Mouse (Mus musculus) right cerebral cortex, adult 18-20 months (tissue): ENCODE measurements at regions not wholly inside any gene's neighbourhood (a gene's known extent, or its start where the extent isn't known, plus 50 kb on each side); places are given as distances from the start of the nearest gene placed in this dataset.
"Not testable (repeated sequence)": the region's sequence is repeated elsewhere in the genome, so short reads cannot be mapped to it uniquely, and the experiment has no call there.

Experiments
- DNase-seq: peaks from one replicate; pipeline ENCODE4 v3.0.0; 2022; ENCODE audit warnings: mixed read lengths

DNA sequence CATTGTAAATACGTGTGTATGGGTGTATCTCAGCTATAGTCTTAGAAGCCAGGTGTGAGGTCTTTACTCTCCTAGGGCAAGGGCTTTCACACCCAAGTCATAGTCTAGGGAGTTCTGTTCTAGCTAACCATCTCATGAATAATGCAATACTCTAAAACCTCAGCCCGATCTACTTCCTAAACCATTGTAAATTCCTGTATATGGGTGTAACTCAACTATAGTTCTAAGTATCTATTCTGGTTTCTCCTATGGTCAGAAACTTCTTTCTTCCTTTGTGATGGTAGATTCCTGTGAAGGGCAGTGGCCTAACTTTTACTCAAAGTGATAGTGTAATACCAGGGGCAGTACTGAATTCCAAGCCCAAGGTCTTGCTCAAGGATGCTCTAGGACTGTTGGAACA, 58.7 kb upstream of the Srd5a3 start:
- DNase-seq, result not testable (repeated sequence)

DNA sequence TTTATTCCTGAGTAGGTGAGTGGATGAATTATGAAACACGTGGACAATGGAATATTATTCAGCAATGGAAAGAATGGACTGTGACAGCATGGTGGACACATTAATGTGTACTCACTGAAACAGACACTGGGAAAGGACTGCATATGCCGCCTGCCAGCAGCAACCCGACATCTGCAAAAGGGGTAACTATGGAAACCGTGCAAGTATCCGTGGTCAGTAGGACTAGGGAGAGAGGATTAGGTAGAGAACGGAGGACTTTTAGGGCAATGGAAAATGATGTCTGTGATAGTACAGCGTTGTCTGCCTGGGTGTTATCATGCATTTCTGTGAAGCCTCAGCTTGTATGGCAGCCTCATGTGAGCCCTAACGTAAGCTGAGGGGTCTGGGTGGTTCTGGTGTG, 59.6 kb upstream of the Srd5a3 start:
- no peak for DNase-seq

DNA sequence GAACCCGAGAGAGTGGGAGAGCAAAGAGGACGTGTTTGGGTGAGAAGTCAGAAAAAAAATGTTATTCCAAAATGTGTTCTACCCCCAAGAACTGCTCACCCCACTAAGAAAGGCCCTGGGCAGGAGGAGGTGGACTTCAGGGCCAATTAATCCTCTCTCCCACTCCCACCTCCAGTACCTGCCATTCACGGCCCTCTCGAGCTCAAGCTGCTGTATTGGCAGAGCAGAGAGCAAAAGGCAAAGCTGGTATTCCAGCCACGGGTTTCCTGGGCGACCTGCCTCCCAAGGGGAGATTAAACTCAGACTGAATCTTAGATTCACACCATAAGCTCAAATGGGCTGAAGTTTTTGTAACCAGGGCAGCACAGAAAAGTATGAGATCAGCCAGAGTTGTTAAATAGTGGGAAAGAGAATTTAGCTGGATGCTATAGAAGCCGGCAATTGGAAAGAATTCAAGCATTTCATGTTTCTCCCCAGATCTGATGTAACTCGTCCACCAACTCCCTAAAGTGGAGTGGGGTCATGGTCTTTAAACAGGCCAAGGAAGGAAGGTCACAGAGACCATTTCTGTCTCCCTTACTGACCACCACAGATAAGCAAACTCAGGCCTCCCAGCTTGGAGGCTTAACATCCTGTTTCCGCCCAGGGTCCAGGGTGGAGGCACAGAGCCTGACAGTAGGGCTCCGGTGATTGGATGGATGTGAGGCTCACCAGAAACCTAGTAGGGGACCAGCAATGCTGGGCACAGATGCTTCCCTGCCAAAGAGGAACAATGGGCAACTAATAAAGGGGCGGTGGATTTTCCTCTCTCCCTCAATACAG, 60.7 kb upstream of the Srd5a3 start:
- DNase-seq, result no peak

DNA sequence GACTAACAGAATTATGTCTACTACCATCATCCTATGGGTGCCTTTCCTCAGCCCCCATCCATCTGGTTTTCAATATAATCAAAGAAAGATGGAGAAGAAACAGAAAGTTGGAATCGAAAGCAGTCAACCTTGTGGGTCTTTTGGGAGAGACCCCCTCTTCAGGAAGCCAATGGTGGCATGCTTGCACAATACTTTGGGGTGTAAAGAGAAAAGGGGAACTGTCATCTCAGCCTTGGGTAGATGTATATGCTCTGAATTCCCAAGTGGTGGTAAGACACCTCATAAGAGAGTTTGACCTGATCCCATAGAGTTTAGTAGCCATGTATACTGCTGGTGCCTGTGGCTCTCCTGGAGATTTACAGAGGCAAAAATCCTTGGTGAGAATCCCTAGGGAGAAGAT, 61.6 kb upstream of the Srd5a3 start:
- DNase-seq, result no peak

DNA sequence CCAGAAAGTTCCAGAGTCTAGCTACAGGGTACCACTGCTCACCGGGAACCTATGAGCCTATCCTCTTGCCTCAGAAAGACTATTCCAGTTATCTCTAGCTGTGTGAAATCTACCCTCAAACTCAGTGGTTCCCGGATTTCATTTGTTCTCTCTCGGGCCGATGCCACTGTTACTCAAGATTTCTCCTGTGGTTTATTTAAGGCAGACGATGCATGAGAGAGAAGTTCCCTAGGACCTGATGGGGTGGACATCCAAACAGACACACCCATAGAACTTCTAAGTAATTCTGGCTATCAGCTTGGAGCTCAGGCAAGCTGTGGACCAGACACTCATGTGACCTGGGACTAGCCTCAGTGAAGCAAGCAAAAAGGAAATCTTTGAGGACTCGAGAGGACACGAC, 63.8 kb upstream of the Srd5a3 start:
- DNase-seq, result no peak

DNA sequence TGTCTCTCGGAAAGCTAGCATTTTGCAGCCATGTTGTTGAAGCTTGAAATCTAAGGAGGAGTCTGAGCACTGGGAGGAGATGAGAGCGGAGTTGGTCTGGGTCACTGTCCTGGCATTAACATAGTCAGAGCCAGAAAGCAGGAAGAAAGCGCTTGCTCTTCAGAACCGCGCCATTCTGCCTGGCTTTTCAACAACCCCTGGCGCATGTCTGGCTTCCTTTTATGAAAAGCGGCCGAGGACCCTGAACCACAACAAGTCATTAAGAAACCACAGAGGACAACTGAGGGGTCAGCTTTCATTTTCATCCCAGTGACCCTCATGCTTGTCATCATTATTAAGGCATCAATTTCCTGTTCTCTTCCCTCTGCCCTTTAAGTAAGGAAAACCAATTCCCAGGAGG, 64.7 kb upstream of the Srd5a3 start:
- no peak for DNase-seq

DNA sequence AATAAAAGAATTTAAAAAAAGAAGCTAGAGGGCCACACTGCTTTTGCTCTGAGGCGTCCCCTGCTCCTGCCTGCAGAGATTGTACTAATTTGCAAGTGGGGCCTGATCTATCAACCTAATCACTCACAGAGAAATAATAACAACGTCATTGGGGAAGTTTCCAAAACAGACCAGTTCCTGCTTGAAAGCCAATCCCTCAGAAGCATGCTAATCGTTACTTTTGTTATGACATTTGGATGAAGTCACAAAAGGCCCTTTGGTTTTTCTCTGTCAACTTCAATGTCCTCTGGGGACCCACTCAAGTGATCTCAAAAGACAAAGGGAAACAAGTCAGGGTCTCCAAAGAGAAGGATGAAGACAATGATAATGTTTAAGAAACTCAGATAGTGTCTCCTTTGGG, 72.2 kb upstream of the Srd5a3 start:
- DNase-seq, result no peak

DNA sequence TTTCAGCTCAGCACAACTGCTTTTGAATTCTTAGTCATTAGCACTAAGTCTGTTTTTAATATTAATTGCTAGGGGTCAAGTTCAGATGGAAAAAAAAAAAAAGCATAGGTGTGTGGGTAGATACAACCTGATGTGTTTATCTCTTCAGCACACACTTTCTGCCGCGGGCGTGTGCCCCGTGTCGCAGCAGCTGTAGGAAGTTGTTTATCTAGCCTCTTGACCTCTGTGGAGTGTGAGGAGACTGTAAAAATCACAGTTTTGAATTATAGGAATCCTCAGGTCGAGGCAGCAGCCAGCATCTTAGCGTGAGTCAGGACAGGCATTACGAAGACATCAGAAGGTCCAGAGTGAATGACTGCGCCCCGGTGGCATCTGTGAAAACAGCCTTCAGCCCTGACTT, 72.8 kb upstream of the Srd5a3 start:
- DNase-seq, result no peak

DNA sequence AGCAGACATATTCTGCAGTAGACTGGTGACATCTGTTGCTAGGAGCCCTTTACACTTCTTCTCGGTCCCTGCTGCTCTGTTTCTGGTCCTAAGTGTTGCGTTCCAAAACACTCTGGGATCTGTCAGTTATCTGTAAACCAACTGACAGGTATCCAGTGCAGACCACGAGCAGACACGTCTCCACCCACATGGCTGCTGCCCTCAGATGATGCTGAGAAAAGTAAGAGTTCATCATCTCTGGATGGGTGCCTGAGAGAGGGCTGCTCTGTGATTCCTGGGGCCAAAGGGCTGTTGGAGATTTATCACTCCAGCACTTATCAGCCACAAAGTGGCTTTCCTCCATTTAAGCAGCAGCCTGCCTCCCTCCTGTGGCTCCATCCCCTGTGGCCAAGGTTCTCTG, 74.3 kb upstream of the Srd5a3 start:
- DNase-seq, result no peak

DNA sequence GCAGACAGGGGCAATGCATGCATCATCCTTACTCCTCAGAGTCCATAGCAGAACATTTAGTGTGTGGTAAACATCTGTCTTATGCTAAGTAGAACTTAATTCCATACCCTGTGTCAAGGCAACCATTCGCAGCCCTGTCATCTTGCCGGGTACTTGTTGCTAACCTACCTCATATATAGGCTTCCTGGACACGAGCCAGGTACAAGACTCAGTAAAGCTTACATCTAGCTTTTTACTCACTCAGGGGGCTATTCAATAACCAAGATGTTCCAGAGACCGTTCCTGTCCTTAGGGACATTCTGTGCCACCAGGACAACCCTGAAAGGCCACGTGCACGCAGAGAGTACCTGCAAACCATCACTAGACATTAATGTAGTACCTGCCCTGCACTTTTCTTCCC, 74.8 kb upstream of the Srd5a3 start:
- DNase-seq, result no peak

DNA sequence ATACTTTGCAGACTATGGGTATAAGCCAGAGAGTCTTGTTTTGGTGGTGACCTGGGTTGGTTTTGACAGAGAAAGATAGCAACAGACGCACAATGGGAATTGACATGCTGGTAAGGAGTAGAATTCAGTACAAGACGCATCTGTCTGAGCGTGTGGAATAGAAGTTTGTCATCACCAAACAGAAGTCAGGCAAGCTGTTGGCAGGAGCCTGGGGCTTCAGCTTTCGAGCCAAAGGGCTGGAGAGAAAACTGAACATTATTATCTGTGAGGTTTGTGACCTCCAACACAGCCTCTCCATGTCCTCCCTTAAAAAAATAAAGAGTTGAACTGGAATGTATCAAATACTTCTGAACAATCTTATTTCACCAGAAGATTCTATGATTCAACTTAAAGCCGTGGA, 75.4 kb upstream of the Srd5a3 start:
- DNase-seq, result no peak

DNA sequence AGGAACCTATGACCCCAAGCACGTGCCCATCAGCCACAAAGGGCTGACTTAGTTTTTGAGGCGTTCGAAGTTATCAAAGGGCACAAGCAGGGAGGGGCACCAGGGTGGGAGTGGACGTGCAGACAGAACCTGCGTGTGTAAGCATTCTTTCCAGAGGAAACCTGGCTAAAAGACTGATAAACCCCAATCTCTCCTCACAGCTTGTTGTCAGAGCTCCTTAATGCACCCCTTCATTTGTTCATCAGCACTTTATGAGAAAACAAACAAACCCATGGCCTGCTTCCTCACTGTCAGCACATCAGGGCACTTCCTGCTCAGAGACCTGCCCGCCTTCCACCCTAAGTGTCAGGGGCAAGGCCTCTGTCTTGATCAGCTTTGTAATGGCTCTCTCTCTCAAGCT, 76.6 kb upstream of the Srd5a3 start:
- no peak for DNase-seq

DNA sequence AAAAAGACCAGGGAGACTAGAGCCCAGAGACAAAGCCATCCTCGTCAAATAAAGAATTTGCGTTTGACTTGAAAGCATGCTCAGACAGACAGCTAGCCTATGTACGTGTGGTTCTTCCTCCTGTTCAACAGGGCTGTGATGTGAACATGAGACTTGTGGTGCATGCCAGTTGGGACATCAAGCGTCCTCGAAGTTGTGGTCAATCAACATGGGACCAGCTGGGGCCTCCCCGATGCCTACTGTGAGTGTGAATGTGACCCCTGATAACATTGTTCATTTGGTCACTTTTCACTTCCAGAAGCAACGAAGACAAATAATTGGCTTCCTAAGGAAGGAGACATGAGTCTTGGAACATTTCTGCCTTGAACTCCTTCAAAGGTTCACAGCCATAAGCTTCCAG, 79.8 kb upstream of the Kdr start:
- no peak for DNase-seq

DNA sequence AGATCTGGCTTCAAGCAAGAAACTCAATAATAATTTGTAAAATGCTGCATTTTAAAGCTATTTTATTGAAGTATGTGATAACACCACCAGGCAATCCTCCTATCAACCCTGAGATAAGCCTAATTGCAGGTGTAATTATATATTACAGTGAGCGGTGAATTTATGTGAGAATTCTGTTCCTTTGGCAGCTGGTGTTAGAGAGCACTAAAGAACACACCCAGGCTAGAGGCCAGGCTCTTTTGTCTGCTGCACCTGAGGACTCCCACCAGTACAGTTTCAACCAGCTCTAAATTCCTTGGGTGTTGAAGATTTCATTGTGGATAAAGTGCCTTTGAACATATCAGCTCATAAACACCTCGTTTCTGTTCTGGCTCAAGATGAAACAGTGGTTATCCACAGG, 77.6 kb upstream of the Kdr start:
- no peak for DNase-seq

DNA sequence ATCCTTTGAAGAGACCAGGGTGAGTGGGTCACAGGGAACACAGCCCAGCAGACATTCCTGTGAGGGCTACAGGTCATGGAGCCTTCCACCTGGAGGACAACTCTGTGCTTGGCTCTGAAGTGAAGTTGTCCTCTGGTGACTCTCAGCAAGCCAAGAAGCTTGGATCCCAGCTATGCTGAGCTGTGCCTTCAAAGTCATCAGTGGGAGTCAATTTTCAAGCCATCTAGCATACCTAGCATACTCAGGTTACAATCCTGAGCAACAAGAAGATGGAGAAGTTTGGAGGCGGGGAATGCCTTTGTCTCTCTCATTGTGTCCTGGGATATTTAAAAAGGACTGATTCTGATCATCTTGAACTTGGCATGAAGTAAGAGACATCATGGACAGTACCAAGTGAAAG, 74.5 kb upstream of the Kdr start:
- DNase-seq, result no peak

DNA sequence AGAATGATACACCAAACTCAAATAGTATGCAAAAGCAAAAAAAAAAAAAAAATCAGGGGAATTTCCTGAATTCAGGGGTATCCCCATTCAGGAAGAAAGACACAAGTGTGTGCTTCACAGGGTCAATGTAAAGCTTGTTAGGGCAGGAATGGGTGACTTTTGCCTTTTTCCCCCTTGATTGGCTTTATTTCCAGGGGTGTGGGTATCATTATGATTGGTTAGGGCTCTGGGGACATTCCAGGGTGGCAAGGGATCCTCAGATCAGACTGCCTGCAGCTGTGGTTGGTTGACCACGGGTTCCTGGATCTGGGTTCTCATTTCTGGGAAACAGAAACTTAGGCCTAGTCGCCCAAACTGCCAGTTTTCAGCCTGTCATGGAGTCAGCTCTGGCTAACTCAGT, 73.4 kb upstream of the Kdr start:
- no peak for DNase-seq

DNA sequence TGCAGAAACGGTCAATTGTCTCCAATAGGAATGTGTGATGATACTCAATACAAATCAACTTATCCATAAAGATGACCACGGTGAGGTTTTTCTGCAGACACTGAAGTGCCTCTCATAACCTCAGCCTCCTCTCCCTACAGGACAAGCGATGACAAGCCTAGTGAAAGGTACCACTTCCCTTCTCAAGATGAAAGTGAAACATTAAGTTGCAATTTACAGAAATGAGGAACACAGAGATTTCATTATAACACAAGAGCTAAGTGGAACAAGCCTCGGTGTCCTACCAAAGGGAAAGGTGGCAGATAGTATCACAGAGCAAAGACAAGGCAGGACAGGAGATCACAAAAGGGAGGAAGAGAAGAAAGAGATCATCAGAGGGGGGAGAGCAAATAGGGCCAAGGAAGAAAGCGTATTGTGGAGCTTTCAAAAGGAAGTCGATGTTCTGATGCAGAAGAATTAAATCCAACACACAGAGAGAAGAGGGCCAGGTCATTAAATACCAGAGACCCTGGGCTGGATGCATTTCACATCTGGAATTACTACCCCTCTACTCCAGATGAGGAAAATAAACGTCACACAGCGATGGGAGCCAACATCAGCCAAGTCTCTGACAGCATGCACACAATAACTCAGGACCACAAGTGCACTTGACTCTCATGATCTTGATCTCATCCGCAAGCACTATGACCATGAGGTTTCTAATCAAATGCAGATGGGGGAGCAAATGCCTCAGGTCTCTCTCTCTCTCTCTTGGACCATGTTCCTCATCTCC, 70.0 kb upstream of the Kdr start:
- no peak for DNase-seq

DNA sequence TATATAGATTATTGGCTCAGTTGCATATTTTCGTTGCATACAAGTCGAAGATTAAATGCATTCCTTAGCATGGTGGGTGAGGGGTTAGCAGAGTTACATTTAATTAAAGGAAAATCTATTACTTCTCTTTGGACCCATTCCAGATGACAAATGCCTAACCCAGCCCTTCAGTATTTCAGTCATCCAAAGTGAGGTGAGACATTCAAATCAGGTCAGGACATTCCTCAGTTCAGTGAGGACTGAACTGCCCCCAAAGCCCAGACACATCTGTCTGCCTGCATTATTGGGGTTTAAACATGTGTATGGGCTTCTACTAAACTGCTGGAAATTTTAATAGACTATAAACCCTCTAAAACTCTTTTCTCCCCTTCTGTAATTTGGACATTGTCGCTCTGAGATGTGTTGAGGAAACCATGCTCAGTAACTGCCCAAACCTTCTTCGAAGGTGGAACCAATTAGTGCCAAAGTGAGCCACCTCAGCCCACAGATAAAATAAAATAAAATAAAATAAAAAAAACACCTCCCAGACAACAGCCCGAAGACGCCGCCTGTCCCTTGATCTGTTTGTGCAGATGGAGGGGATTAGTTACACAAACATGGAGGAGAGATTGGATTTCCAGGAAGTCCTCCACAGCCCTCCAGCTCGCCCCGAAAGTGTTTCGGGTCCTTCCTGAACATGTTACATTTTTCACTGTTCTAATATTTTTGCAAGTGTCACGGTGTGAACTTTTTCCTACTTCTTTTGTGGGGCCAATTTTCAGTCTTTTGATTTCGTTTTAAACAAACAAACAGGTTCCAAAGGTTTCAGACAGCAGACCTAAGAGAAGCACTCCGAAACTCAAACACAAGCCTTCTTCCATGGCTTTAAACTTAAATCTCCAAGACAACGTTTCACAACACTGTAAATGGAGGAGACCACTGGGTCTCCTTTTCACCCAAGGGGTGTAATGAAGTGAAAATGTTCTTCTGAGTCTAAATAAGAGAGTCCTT, 65.6 kb upstream of the Kdr start:
- no peak for DNase-seq

DNA sequence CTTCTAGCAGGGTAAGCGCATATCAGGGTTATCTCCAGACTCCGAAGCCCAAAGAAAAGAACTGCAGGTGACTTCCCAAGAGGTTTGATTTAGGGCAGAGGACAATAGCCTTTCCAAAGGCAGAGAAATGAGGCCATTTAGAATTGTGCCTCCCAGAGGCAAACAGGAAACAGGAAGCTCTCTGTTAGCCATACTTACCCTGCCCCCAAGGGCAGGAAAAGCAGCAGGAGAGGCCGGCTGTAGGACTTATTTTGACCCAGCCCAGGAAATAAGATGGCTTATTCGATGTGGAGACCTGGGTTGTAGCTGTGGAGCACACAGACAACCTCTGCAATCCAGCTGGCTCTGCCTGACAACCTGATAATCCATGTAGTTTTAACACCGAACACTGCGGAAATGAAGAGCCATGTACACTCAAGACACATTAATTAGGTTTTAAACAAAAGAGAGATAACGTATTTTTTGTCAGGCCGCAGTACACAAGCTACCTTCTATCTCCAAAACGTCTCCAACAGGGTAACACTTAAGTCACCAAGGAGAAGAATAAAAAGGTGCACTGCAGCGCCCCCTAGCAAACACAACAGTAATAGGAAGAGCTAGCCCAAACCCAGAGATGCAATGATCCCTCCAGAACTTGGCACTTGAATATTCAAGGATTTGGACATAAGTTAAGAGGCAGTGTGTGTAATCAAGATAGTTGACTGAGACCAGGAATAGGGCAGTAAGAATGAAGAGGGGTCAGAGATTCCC, 62.4 kb upstream of the Kdr start:
- DNase-seq, result peak; percentile 2

DNA sequence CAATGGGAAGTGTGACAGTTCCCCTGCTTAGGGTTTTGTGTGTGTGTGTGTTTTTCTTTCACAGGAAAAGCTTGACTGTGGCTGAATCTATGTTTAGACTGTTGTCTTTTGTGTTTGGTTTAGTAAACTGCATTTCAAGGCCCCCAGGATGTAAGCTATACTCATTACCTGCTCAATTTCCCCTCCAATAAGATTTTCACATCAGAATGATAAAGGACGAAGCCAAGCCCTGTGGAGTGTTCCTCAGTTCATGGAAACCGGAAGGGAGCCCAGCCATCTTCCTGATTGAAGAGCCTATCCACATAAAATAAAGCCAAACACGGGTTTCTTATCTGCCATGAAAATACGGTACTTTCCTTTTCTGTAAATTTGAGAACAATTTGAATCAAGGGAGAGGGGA, 50.5 kb upstream of the Kdr start:
- no peak for DNase-seq
